Mouse (Mus musculus) layer of hippocampus, adult 9-11 months (tissue): ENCODE data around the gene Rpl18a.
A peak's percentile ranks its signal among the peaks of the same experiment; 100 is the strongest.

Experiments used
- DNase-seq: peaks from one replicate; pipeline ENCODE4 v3.0.0; 2022

Rpl18a gene

GRCm38 (mm10) chr8:70879500-70879899, 17.7 kb downstream of the Rpl18a start:
- no peak for DNase-seq

GRCm38 (mm10) chr8:70878178-70878577, 19.0 kb downstream of the Rpl18a start:
- no peak for DNase-seq

- DNase-seq, result no peak
These were observed 20.8 kb downstream of the Rpl18a start for GRCm38 (mm10) chr8:70876382-70876781.

GRCm38 (mm10) chr8:70874441-70874840, 22.8 kb downstream of the Rpl18a start:
- no peak for DNase-seq

- peak; percentile 96 for DNase-seq
These were observed 23.7 kb downstream of the Rpl18a start, which contains the start of gene Ccdc124 for GRCm38 (mm10) chr8:70873364-70873985. Gene Ccdc124 (minus strand): TSS chr8:70873935.

DNA sequence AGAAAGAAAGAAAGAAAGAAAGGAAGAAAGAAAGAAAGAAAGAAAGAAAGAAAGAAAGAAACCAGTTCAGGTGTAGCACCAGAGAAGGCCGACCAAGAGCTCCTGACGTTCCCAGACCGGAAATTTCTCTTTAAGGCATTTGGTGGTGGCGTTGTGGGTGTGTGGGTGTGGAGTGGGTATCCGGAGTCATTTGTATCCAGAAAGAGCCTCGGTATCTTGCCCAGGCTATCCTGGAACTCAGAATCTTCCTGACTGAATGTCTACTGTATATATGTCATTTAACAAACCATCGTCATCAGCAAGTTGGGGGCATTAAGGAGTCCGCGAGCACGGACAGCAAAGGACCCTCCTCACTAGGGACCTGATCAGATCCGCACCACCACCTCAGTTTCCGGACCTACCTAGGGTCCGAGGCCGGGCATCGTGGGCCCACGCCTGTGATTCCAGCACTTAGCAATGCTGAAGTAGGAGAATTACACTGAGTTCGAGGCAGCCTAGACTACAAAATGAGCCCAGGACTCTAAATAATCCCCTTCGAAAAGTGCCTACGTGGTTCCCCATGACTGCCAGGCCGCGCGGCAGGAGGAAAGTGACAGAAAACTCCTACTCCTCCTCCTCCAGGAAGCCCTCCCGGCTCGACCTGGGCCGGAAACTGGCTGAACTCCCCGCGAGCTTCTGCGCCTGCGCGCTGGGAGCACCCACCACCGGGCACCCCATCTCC, 24.4 kb downstream of the Rpl18a start:
- DNase-seq, result no peak

DNA sequence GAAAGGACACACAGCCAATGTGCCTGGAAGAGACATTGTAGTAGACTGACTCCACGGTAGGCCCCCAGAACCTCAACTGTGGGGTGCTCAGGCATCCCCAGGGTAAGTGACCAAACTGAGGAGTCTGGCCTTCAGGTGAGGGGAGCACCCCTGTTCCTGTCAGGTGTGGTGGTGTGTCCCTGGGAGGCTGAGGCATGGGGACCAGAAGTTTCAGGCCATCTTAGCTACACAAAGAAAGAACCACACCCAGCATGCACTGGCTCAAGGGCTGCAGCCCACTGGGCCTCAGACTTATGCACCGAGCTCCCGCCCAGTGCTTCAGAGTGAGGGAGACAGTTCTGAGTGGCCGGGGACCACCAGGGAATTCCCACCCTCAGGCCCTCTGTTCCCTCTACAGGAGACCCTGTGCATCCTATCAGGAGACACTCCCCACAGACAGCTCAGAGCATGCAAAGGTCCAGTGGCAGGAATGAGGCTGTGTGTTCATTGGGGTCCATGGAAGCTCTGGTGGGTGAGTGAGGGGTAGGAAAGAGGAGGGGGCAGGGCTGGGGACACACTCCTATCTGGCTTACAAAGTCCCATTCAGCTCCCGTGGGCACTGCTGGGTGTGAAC, 25.9 kb downstream of the Rpl18a start:
- no peak for DNase-seq

- DNase-seq, result peak; percentile 82
These were observed 27.6 kb downstream of the Rpl18a start for GRCm38 (mm10) chr8:70869601-70870041.

GRCm38 (mm10) chr8:70869199-70869571, 28.0 kb downstream of the Rpl18a start:
- no peak for DNase-seq

DNA sequence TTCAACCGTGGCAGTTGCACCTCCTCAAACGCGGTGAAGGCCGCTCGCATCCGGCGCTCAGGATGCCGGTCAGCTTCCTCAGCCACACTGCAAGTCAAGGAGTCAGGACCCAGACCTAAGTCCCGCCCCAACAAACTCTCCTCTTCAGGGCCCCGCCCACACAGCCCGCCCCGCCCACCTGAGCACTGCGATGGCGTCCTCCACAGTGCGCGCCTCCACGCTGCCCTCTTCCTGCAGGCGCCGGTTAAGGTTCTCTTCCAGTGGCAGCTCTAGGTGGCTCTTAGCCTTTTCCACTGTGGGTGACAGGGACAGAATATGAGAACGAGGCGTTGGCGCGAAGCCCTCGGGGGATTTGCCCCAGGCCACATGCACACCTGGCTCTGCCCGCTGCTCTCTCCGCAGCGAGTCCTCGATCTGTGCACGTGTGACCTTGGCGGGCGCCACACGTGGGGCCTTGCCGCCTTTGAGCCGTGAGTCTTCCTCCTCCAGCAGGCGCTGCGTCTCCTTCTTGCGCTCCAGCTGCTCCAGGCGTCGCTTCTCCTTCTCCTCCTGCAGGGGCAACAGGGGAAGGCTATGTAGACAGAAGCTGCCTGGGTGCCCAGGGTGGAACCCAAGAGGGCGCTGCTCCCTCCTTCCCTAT, 28.5 kb downstream of the Rpl18a start:
- DNase-seq, result no peak

GRCm38 (mm10) chr8:70866566-70866965, 30.6 kb downstream of the Rpl18a start:
- DNase-seq, result no peak

DNA sequence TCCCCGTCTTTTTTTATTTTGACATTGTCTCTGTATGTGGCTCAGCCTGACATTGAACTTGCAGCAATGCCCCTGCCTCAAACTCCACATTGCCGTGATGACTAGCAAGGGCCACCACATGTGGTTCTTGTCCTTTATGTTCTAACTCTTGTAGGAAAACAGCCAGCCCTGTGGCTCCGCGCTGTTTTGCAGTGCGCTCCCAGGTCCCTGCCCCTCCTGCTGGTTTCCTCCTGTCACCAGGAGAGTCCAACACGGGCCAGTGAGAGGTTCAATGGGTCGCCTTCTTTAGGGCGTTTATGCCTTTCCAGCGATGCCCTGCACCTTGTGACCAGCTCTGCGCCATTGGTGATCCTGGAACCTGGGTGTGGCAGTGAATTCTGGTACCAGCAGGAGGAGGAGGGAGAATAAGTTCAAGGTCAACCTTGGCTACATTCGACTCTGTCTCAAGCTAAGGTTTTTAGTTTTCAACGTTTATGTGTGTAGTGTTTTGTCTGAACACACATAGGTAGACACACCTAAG, 31.2 kb downstream of the Rpl18a start:
- DNase-seq, result no peak

- peak; percentile 99 for DNase-seq
These were observed 31.7 kb downstream of the Rpl18a start for GRCm38 (mm10) chr8:70865350-70866000.

DNA sequence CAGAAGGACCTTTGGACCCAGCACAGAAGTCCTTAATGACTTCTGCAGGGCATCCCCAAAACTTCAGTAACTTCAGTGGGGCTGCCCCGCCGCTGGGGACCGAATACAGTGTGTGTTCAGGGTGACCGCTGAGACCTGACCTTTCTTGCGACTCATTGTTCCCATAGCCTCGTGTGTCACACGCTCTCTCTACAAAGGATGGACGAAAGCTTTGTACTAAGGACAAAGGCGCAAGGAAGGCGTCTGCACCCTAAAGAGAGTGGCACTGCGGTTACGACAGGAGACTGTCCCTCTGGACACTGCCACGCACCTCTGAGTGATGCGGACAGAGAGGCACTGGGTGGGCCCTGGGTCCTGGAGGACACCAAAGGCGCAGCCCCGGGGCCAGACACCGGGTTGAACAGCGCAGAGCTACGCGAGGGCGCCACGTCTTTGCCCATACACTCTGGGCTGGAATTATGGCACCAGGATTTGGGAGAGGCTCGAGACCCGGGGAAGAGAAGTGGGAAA, 32.4 kb downstream of the Rpl18a start:
- DNase-seq, result no peak

DNA sequence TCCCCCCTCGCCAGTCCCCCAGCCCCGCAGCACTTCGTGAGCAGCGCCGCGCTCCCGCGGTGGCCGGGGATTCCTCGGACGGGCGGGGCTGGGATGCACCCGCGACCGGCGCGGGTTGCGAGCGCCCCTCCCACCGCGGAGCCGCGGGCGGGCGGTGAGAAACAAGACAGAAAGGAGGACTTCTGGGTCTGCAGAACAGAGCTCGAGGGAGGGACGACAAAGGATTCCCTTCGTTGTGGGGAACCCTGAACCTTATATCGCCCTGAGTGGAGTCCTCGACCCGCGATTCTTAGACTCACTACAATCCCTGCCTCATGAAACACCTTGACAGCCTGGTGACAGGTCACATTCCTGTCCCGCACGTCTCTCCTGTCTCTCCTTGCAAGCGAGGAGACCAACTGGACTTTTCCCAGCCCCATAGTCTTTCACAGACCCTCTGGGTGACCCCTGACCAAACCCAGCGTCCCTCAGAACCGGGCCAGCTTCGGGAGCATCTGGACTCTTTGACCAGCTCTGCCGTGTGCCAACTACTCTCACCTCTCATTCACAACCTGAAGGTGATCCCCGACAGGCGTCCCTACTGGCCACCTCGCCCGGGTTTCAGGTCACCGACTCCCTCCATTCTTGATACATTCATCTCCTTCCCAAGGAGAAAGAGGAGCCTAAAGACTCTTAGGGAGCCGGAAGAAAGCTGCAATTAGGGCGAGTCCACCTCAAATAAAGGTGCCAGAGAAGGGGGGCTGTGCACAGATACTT, 33.1 kb downstream of the Rpl18a start:
- no peak for DNase-seq

DNA sequence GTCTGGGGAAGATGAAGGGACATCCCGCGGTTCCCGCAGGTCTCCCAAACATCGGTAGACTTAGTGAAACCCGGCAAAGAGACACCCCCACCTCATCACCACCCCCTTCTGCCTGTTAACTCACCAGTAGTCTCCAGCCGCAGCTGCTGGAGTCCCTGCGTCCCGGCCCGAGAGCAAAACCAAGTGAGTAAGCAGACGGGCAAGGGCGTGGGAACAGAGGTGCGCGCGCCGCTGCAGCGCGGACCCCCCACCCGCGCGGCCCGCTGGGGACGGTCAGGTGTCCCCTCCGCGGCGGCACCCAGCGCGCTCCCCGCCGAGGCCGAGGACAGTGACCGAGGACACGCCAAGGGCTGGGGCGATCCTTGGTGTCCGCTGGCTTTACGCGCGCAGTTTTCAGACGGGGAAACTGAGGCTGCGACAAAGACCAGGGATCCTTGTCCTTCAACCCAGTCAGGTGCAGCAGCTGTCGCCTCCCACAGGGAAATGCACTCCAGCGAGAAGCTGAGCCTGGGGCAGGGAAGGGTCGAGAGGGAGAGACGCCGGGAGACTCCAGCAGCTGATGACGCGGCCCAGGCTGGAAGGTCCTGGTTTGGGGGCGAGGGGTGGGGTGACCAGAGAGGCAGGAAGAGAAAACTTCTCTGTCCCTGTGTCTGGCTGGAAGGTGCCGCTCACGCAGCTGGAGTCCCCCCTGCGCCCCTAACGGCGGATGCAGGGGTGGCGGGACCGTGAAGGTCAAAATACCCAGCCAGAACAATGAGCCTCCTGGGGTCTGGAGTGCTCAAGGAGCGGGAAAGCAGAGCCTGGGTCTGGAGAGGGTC, 34.2 kb downstream of the Rpl18a start, which contains the start of gene Kcnn1:
TSS of gene Kcnn1 (minus strand) at position 435 of the 818 bp plus-strand sequence.
- no peak for DNase-seq

GRCm38 (mm10) chr8:70857516-70857915, 39.7 kb downstream of the Rpl18a start:
- DNase-seq, result no peak

GRCm38 (mm10) chr8:70856541-70857197, 40.5 kb downstream of the Rpl18a start:
- DNase-seq, result peak; percentile 77

GRCm38 (mm10) chr8:70856028-70856427, 41.2 kb downstream of the Rpl18a start:
- no peak for DNase-seq

- no peak for DNase-seq
These were observed 43.3 kb downstream of the Rpl18a start for GRCm38 (mm10) chr8:70853863-70854262.
